Mouse (Mus musculus): ENCODE results near the gene Fah. TPM values are rescaled to one million over a fixed set of nuclear protein-coding genes. Genes with fewer than 3 reads are reported as not detected.

The Fah gene
- 10 to 100 TPM; 15.1 to 20.1 TPM for total RNA-seq (2021)

DNA sequence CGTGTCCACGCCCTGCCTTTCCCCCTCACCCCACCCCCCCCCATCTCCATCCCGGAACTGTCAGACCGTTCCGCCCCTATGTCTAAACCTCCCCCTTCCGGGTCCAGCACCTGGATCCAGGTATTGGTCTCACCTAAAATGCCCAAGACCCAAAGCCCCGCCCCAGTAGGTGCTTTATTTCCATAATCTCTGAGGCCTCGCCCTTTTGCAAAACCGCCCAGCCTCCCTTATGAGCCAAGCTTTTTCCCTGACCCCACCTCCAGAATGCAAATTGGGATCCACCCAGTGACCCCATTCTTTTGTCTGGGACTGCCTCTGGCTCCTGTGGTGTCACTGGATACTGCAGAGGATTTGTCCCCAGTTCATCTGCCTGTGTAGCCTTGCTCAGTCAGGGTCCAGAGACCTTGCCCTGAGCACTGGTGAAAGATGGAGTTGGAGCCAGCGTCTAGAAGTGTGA lies at the start of gene Fah:
Gene Fah, minus strand, starts transcription at position 430 of the 457 bp plus-strand sequence.
- intact Hi-C loops (cut with DNase I): loop anchor here (5.0 kb wide), 1 partner anchor 71 kb away; no protein-coding TSS in a partner anchor

DNA sequence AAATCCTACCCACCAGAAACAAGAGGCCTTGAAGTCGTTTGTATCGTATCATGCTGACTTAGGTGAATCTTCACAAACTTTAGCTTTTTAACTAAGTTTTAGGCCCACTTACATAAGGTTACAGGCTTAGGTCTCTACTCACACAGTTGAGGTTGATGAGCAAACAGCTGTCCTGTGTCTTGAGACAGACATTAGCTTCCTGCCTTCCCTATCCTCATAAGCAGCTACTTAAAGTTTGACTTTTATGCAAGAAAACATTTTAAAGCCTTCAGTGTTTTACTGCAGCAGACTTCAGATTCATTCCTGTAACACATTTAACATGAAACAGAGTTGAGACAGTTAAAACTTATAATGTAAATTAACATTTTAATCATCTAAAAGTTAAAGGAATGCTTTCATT lies 46.2 kb upstream of the Fah start:
- intact Hi-C loops (cut with DNase I): no loop called here
- no peak for DNase-seq (ENCODE audit: low spot score in 2 of 2)

More for the DNA sequence above, at the start of gene Fah:
- peak in 1 of 2 experiments; percentile 29 for DNase-seq (ENCODE audit: low spot score in 2 of 2)

DNA sequence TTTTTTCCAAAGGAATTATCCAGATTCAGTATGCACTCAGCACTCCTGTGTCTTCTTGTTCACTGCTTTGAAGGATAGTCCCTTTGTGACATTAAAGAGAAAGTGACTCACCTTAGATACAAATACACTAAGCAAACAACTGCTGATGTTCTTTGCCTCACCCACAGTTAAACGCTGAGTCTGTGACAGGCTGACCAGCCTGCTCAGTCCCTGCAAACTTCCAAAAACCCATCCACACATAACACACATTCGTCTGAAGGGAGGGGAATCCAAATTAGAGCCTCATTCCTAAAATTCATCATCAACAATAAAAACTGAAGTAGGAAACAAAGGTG lies 45.4 kb upstream of the Fah start:
- no peak for DNase-seq (ENCODE audit: low spot score in 2 of 2)
- intact Hi-C loops (cut with DNase I): no loop called here

DNA sequence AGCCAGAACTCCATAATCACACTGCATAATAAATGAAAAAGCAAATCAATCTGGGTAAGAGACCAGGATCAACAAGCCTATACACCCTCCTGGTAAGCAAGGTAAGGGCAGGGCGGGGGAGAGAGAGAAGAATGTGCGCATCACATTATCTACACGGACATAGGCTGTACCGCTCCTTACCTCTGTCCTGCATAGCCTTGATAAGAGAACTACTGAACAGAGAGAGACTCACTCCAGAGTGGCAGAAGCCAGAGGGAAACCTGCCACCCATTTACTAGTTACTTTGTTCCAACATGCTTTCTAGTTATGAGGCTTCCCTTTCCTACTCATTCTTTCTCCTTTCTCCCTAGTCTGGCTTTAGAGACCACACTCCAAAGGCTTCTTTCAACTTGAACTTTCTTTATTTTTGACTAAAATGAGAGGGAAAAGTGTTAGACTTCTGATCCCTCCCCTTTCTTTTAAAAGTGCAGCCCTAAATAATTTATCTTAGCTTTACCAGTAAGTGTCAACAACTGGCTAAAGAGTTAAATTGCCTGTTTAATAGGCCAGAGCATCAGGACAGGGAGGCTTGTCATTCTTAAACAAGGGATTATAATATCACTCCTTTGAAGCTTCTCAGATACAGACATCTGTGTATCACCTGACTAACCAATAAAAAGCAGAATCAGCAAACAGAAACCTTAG lies 44.9 kb upstream of the Fah start:
- intact Hi-C loops (cut with DNase I): no loop called here
- DNase-seq (ENCODE audit: low spot score in 2 of 2): no peak

DNA sequence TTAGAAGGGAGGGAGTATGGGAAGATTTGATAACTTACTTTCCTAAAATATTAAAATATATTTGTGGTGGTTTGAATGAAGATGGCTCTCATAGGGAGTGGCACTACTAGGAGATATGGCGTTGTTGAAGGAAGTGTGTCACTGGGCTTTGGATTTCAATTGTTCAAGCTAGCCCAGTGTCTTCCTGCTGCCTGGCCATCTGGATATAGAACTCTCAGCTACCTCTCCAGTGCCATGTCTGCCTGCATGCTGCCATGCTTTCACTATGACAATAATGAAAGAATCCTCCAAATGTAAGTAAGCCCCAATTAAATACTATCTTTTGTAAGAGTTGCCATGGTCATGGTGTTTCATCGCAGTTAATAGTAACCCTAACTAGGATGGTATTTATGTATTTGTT lies 42.5 kb upstream of the Fah start:
- no peak for DNase-seq (ENCODE audit: low spot score in 2 of 2)
- intact Hi-C loops (cut with DNase I): no loop called here

DNA sequence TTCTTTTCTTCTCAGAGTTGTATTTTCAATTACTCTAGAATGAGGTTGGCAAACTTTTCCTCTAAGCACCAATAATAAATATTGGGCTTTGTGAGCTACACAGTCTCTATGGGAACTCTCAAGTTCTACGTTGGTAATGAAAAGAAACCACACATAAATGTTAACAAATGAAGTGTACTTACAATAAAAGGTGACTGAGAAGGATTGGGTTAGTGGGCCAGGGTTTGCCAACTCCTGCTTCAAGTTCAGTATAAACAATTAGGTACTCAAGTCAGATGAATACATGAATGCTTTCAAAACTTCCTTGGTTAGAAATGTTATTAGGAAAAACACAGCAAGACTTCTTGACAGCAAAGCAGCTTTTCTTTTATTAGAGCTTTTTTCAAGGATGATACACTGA lies 39.7 kb upstream of the Fah start:
- intact Hi-C loops (cut with DNase I): no loop called here
- no peak for DNase-seq (ENCODE audit: low spot score in 2 of 2)

DNA sequence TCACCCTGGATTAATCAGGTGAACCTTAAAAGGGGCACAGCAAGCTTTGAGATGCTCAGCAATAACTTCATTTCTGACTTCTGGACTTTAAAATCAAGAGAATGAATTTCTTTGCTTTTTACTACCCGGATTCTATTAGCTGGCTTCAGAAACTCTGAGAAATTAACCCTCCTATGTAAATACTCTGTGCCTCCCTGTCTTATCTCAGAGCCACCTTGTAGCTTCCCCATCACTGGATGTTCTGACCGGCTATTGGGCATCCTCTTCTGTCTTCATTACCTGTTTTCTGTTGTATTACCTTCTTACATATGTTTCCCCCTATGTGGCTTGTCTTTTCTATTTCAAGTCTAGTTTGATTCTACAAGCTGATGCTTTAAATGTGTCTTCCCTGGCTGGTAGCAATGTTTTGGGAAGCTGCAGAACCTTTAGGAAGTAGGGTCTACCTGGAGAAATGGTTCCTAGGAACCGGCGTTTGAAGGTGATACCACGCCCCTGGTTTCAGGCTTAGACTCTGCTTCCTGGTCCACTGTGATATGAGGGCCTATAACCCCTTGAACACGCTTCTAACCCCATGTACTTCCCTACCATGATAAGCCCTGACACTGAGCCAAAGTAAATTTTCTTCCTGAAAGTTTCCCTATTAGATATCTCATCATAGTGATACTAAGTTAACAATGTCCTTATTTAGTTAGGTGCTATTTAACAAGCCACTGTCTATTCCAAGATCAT lies 36.9 kb upstream of the Fah start:
- no peak for DNase-seq (ENCODE audit: low spot score in 2 of 2)
- intact Hi-C loops (cut with DNase I): no loop called here

DNA sequence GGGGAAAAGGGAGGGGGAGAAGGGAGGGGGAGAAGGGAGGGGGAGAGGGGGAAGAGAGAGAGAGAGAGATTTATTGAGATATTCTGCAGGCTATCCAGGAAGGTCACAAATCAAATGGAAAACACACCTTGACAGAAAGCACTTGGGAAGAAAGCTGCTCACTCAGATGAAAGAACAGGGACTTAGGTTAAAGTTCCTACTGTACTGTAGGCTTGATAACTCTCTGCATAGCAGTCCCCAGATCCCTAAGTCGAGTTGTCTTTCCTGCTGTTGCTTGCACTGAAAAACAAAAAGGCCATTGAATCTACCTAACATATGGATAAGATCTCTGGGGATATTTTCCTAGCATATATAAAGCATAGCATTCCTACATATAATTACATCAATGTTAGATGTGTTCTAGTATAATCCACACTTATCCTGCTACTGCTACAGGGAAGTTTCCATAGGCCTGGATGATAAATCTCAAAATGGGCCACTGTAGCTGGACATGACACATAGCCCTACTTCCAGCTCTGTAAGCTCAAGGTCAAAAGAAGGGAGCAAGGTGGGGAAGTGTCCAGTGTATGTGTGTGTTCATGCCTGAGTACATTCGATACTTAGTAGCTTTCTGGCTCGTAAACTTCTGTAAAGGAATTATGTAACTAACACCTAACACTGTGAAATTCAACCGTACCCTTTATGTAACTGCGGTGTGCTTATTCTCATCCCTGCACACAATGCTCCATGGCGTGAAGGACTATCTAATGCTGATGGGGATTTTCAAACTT lies 35.8 kb upstream of the Fah start:
- intact Hi-C loops (cut with DNase I): no loop called here
- no peak for DNase-seq (ENCODE audit: low spot score in 2 of 2)

DNA sequence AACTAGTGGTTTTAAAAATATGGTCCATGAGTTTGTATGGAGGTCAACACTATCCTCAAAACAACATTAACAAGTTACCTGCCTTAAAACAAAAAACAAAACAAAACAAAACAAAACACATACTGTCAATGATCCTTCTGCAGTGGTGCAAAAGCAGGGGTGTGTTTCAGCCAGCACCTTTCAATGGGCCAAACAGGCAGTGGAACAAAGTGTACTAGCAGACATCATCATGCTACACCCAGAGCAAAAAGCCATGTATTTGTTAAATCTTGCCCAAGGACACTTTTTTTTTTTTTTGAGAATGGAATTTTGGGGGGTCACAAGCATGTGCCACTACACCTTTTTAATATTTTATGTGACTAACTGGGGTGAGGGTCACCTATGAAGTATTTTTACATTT lies 30.4 kb upstream of the Fah start:
- no peak for DNase-seq (ENCODE audit: low spot score in 2 of 2)
- intact Hi-C loops (cut with DNase I): no loop called here

DNA sequence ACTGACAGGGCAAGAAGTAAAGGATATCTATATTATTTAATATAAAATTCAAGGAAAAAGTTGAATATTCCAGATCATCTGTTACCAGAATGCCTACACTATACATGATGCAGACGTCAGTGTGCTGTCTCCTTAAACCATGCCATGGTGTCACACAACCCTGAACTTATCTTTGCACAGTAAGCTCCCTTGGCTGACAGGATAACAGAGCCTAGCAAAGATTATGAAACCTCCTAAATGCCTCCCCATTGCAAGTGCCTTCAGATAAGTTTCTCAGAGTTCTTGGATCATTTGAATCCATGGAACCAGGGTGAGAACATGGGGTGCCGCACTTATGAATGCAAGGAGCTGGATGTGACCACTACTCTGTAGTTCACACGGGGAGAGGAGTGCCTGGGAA lies 25.4 kb upstream of the Fah start:
- DNase-seq (ENCODE audit: low spot score in 2 of 2): no peak
- intact Hi-C loops (cut with DNase I): no loop called here

DNA sequence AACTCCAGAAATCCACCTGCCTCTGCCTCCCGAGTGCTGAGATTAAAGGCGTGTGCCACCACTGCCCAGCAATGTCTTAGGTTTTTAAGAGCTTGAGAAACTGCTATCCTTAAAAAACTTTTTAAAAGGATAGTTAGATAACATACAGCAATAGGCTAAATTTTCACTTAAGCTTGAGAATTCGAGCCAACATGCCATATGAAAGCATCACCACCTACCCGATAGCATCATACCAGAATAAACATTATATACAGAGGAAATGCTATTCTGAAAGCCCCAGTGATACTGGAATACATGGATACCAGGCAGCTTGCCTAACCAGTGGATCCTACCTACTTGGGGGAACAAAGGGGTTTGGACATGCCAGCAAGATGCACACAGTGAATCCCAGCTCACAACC lies 17.2 kb upstream of the Fah start:
- intact Hi-C loops (cut with DNase I): no loop called here
- DNase-seq (ENCODE audit: low spot score in 2 of 2): no peak

DNA sequence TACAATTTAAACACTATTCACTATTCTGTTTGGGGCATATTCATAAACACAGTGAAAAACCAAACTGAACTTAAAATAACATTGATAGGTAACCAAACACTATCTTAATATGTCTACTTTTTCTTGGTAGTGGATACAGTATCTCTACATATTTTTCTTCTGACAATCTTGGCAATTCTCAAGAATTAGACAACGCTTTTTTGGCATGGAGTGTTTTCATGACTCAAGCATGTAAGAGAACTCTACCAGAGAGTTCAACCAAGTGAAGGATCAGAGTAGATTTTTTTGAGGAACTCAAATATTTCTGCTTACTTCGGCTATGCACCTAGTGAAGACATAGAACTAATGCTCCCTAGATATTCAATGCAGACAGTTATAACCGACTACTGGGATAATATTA lies 14.4 kb upstream of the Fah start:
- DNase-seq (ENCODE audit: low spot score in 2 of 2): no peak
- intact Hi-C loops (cut with DNase I): no loop called here

DNA sequence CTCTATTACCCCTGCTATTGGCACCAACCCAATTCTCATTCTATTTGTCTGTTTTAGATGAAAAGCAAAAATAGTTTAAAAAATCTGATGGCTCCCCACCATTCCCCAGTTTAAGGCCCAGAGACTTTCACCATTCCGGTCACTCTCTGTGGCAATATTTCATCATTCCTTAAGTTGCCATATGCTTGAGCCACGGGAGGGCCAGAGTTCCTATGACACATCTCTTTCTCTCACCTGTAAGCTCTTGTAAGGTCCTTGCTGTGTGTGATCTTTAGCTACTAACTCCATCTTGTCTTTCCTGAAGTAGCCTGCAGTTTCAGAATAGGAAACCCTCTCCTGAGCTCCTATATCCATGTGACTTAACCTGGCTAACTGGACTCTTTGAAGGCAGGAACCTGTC lies 12.4 kb upstream of the Fah start:
- intact Hi-C loops (cut with DNase I): no loop called here

DNA sequence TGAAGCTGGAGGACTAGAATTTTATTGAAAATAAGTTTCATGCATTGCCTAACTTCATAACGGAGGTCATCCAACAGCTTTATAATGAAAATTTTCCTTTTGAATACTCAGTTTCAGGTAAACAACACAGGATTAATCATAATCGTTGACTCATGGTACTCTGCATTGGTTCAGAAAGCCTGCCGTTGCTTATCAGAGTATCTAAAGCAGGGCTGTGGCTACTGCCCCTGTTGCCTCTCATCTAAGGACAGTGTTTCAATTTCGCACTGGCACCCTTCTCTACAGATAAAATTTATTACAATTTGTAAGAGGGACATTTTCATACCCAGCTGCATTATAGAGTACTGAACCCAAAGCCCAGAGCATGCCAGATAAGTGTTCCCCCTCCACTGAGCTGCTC lies 5.9 kb upstream of the Fah start:
- no peak for DNase-seq (ENCODE audit: low spot score in 2 of 2)
- intact Hi-C loops (cut with DNase I): no loop called here

More for the DNA sequence above, 12.4 kb upstream of the Fah start:
- no peak for DNase-seq (ENCODE audit: low spot score in 2 of 2)

DNA sequence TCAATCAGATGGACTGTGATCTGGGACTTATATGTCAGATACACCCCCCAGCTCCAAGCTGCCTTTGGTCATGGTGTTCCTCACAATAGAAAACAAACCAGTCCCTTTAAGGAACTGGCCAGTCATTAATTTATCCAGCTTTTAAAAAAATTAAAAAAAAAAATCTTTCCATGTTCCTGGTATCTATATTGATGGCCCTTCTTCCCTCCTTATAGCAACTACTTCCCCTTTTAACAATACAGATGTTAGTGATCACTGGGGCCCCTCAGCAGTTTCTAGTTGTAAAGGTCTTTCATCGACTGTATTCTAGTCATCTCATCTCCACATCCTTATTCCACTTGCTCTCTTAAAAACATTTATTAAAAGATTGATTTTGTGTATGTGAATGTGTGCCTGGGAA lies 5.1 kb upstream of the Fah start:
- intact Hi-C loops (cut with DNase I): no loop called here

DNA sequence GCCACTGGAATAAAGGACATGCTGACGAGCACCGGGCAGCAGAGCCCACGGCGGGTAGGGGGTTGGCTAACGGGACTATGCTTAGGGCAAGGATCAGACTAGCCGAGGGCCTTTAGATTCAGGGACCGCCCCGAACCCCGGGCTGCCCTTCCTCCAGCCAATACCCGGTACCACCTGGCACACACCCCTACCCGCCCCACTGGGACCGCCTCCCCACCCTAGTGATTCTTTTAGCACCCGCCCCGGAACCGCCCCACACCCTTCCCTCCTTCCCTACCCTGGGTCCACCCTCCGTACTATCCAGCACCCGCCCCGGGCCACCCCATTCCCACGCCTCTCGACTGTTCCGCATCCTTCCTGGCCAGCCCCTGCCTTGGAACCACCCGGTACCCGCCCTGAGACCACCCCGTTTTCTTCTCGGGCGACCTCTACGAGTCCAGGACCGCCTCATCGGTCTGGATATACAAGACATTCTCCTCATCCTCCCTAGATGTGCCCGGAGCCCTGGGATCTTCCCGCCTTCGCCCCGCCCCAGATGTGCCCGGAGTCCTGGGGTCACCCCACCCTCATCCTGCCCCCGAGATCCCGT lies 724 bp downstream of the Fah start:
- peak; percentile 75 to 79 for DNase-seq (ENCODE audit: low spot score in 2 of 2)
- intact Hi-C loops (cut with DNase I): loop anchor here (5.0 kb wide), 1 partner anchor 72 kb away; no protein-coding TSS in a partner anchor

More for the DNA sequence above, 5.1 kb upstream of the Fah start:
- no peak for DNase-seq (ENCODE audit: low spot score in 2 of 2)

DNA sequence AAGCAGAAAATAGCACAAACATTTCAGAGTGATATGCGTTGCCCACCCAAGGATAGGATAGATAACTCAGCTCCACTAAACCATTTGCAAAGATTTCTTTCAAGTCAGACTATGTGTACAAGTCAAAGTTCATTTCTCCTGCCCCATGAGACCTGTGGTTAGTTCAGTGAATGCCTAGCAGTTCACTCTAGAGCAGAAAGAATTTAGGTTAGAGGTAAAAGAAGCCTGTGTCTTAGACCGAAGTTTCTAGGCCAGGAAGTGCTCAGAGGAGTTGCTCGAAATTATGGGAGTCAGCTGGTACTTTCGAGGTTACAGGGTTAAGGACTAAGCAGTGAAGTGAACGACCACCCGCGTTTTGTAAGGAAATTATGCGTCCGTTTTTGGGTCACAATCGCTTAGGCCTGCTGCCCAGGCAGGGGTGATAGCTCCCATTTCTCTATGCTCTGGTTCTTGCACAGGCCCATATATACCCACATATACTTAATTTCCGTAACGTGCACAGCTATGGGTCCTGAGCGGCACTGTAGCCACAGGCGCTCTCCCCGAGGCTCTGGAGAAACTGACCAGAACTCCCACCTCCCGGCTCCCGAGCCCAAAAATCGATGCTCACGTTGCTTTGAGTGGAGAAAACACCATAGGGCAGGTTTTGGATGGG lies 1.4 kb downstream of the Fah start:
- intact Hi-C loops (cut with DNase I): loop anchor here (5.0 kb wide), 1 partner anchor 72 kb away; no protein-coding TSS in a partner anchor
- DNase-seq (ENCODE audit: low spot score in 2 of 2): peak; percentile 27 to 42

DNA sequence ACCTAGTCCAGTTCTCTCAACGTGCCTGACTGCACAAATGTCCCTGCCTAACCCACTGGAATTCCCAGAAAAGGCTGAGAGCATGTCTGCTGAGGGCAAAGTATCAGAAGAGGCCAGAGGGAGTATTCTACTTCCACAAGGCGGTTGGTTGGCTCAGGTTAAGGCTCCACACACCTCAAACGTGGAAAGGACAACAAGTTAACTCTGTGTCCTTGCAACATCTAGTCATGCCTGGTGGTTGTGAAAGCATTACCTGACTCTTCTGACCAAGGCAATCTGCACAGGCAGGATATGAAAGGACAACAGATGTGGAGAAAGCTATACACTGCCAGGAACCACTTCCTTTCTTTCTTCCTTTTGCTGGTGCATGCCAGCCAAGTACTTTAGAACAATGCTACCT lies 2.0 kb downstream of the Fah start:
- intact Hi-C loops (cut with DNase I): no loop called here
- no peak for DNase-seq (ENCODE audit: low spot score in 2 of 2)

DNA sequence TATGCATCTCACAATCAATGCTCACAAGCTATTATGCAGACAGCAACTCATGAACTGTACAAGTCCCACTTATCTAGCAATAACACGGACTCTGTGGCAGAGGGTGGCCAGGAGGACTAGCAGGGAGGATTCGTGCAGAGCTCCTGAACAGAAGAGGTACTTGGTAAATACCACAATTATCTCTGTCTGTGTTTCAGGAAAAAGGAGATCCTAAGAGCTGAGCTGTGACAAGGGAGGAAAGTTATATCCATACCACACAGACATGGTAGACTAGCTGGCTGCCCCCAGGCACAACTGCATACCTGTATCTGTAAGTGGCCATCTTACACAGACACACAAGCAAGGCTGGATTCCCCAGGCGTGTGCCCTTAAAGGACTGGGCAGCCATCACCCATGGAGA lies 5.2 kb downstream of the Fah start:
- intact Hi-C loops (cut with DNase I): no loop called here
- DNase-seq (ENCODE audit: low spot score in 2 of 2): no peak

DNA sequence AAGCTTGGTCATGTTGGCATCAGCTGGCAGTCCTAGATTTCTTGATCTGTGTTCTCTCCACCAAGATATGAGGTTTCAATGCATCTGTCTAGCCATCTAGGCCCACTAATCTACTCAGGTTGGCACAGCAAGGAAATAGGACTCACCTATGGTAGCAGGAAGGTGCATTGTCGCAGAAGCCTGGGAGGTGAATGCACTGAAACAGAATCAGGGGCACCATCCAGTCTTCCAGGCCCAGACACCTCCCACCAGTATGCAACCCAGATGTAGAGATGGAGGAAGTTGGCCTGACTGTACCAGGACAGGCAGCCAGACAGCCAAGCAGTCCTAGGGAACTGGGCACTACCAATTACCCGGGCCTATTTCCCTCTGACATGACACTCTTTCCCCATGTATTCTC lies 5.9 kb downstream of the Fah start:
- intact Hi-C loops (cut with DNase I): no loop called here

More for the DNA sequence above, 5.9 kb downstream of the Fah start:
- no peak for DNase-seq (ENCODE audit: low spot score in 2 of 2)

Data from left cerebral cortex, postnatal 36 days (tissue).